Mouse (Mus musculus) heart, embryonic 11.5 days (tissue): Measurements from ENCODE around the gene Gh. TPM values are rescaled to one million over a fixed set of nuclear protein-coding genes. Genes with fewer than 3 reads are reported as not detected.

Source experiments
- ATAC-seq: fragments of 200-750 bp; cut with Nextera tagmentation; replicated peaks from 2 replicates; pipeline ENCODE4 v1.8.0; 2017; ENCODE audit warnings: moderate library complexity; ENCODE audit not compliant: insufficient number of reproducible peaks, low FRiP score, low TSS enrichment
- H3K27ac ChIP-seq: fragments of 300-500 bp; sonication (generic); 2 replicates; pipeline ENCODE4 v1.5.1; 2014; ENCODE audit warnings: mild to moderate bottlenecking, low read depth, low read length
- H3K27me3 ChIP-seq: fragments of 300-500 bp; sonication (generic); 2 replicates; pipeline ENCODE4 v1.6.1; 2014; ENCODE audit warnings: mild to moderate bottlenecking, low read length, mixed read lengths; ENCODE audit not compliant: control insufficient read depth, insufficient read depth
- H3K36me3 ChIP-seq: fragments of 300-500 bp; sonication (generic); 2 replicates; pipeline ENCODE4 v1.6.1; 2014; ENCODE audit warnings: mild to moderate bottlenecking, low read length, moderate library complexity, mixed read lengths; ENCODE audit not compliant: control insufficient read depth, insufficient read depth
- H3K4me1 ChIP-seq: fragments of 300-500 bp; sonication (generic); 2 replicates; pipeline ENCODE4 v1.6.1; 2014; ENCODE audit warnings: low read length; ENCODE audit not compliant: control insufficient read depth, insufficient read depth
- H3K4me2 ChIP-seq: fragments of 300-500 bp; sonication (generic); 2 replicates; pipeline ENCODE4 v1.6.1; 2014; ENCODE audit warnings: mild to moderate bottlenecking, moderate library complexity
- H3K4me3 ChIP-seq: fragments of 300-500 bp; sonication (generic); 2 replicates; pipeline ENCODE4 v1.5.1; 2014; ENCODE audit warnings: low read depth, low read length
- H3K9ac ChIP-seq: fragments of 300-500 bp; sonication (generic); 2 replicates; pipeline ENCODE4 v1.6.1; 2014; ENCODE audit warnings: mild to moderate bottlenecking, low read depth, low read length, moderate library complexity
- H3K9me3 ChIP-seq: fragments of 300-500 bp; sonication (generic); replicated peaks from 2 replicates; pipeline ENCODE4 v1.6.1; 2016; ENCODE audit warnings: low read length; ENCODE audit not compliant: control insufficient read depth
- WGBS: fragments of 180-500 bp; shearing (Covaris S2); extraction: QIAGEN DNeasy Blood & Tissue Kit; methylation state at CpG from one replicate; pipeline ENCODE4 v1.1.7; 2014; ENCODE audit not compliant: insufficient replicate concordance; 5-methylcytosine and 5-hydroxymethylcytosine counted together
- polyA plus RNA-seq: library from polyadenylated mRNA; unstranded; fragments of >200 nt; fragmentation: Nextera tagmentation; extraction: Ambion mirVana; gene quantifications from 2 replicates; pipeline ENCODE4 v1.2.1, GENCODE M21; 2014

The Gh gene
- polyA plus RNA-seq, 1 experiment from 2014 or later = not detected

GRCm38 (mm10) chr11:106334066-106334465, 32.4 kb upstream of the Gh start:
- H3K9me3 ChIP-seq = no peaks in the 10 kb centered on the region
- H3K36me3 ChIP-seq = no peaks in the 10 kb centered on the region
- H3K4me1 ChIP-seq = peaks cover 14% of the 10 kb centered on the region
- no peaks in the 10 kb centered on the region for H3K27me3 ChIP-seq
- H3K9ac ChIP-seq = no peak overlapping the region
- H3K4me3 ChIP-seq = no peak overlapping the region
- 6% methylated on average over 2 of the region's 2 CpGs for WGBS
- ATAC-seq = no peak
- no peak overlapping the region for H3K27ac ChIP-seq
- H3K4me2 ChIP-seq = no peak overlapping the region

GRCm38 (mm10) chr11:106332458-106332857, 30.8 kb upstream of the Gh start:
- ATAC-seq = no peak
- Histone ChIP-seq H3K27ac (no peak overlapping the region), H3K4me3 (no peak overlapping the region), H3K27me3 (no peaks in the 10 kb centered on the region), H3K9ac (no peak overlapping the region), H3K9me3 (no peaks in the 10 kb centered on the region), H3K4me1 (peaks cover 22% of the 10 kb centered on the region), H3K4me2 (no peak overlapping the region), H3K36me3 (no peaks in the 10 kb centered on the region)
- WGBS = 48% methylated on average over 4 of the region's 4 CpGs

GRCm38 (mm10) chr11:106329682-106330081, 28.0 kb upstream of the Gh start:
- Histone ChIP-seq H3K27ac (no peak overlapping the region), H3K4me2 (no peak overlapping the region), H3K9ac (no peak overlapping the region), H3K36me3 (no peaks in the 10 kb centered on the region), H3K9me3 (no peaks in the 10 kb centered on the region), H3K4me3 (no peak overlapping the region), H3K4me1 (peaks cover 22% of the 10 kb centered on the region), H3K27me3 (no peaks in the 10 kb centered on the region)
- no peak for ATAC-seq
- WGBS = 49% methylated on average over 7 of the region's 7 CpGs

GRCm38 (mm10) chr11:106329128-106329527, 27.5 kb upstream of the Gh start:
- Histone ChIP-seq H3K4me1 (peaks cover 20% of the 10 kb centered on the region), H3K27me3 (no peaks in the 10 kb centered on the region), H3K9ac (no peak overlapping the region), H3K4me2 (0 out of 2 replicates have a peak overlapping the region, but pooled peaks have one; percentile 29), H3K27ac (no peak overlapping the region), H3K36me3 (no peaks in the 10 kb centered on the region), H3K4me3 (no peak overlapping the region), H3K9me3 (no peaks in the 10 kb centered on the region)
- WGBS = 18% methylated on average over 6 of the region's 6 CpGs
- ATAC-seq = no peak

- 37% methylated on average over 5 of the region's 5 CpGs for WGBS
- no peak overlapping the region for H3K27ac ChIP-seq
Observed at GRCm38 (mm10) chr11:106328521-106328920, 26.9 kb upstream of the Gh start.

GRCm38 (mm10) chr11:106326475-106326874, 24.8 kb upstream of the Gh start:
- H3K4me1 ChIP-seq = peaks cover 8% of the 10 kb centered on the region
- no peak for ATAC-seq
- WGBS = 69% methylated on average over 8 of the region's 8 CpGs

More at GRCm38 (mm10) chr11:106328521-106328920, 26.9 kb upstream of the Gh start:
- no peak overlapping the region for H3K9ac ChIP-seq
- no peaks in the 10 kb centered on the region for H3K9me3 ChIP-seq
- ATAC-seq = no peak
- H3K27me3 ChIP-seq = no peaks in the 10 kb centered on the region
- no peaks in the 10 kb centered on the region for H3K36me3 ChIP-seq
- no peak overlapping the region for H3K4me2 ChIP-seq
- H3K4me1 ChIP-seq = peaks cover 18% of the 10 kb centered on the region
- no peak overlapping the region for H3K4me3 ChIP-seq

GRCm38 (mm10) chr11:106325566-106326206, 24.0 kb upstream of the Gh start:
- 63% methylated on average over 8 of the region's 8 CpGs for WGBS
- no peak overlapping the region for H3K4me2 ChIP-seq
- no peaks in the 10 kb centered on the region for H3K9me3 ChIP-seq
- H3K27ac ChIP-seq = no peak overlapping the region
- H3K27me3 ChIP-seq = no peaks in the 10 kb centered on the region
- H3K9ac ChIP-seq = no peak overlapping the region
- no peak overlapping the region for H3K4me3 ChIP-seq
- no peak for ATAC-seq
- no peaks in the 10 kb centered on the region for H3K36me3 ChIP-seq
- H3K4me1 ChIP-seq = peaks cover 8% of the 10 kb centered on the region

More at GRCm38 (mm10) chr11:106326475-106326874, 24.8 kb upstream of the Gh start:
- H3K27ac ChIP-seq = no peak overlapping the region
- H3K9me3 ChIP-seq = no peaks in the 10 kb centered on the region
- no peaks in the 10 kb centered on the region for H3K27me3 ChIP-seq
- no peak overlapping the region for H3K4me3 ChIP-seq
- H3K36me3 ChIP-seq = no peaks in the 10 kb centered on the region
- H3K4me2 ChIP-seq = no peak overlapping the region
- no peak overlapping the region for H3K9ac ChIP-seq

- Histone ChIP-seq H3K4me3 (no peak overlapping the region), H3K27me3 (no peaks in the 10 kb centered on the region), H3K9me3 (no peaks in the 10 kb centered on the region), H3K27ac (no peak overlapping the region), H3K4me1 (peaks cover 8% of the 10 kb centered on the region), H3K4me2 (no peak overlapping the region), H3K9ac (no peak overlapping the region), H3K36me3 (no peaks in the 10 kb centered on the region)
- no peak for ATAC-seq
- 81% methylated on average over 5 of the region's 5 CpGs for WGBS
Observed at GRCm38 (mm10) chr11:106324858-106325257, 23.2 kb upstream of the Gh start.
